Mouse (Mus musculus) heart, postnatal 14 days (tissue): Measurements from ENCODE around the gene Rhoa. TPM values are rescaled to one million over a fixed set of nuclear protein-coding genes. Genes with fewer than 3 reads are reported as not detected.
"Not testable (repeated sequence)": the region's sequence is repeated elsewhere in the genome, so short reads cannot be mapped to it uniquely, and the experiment has no call there.

Experiments used
- DNase-seq, 2 experiments: peaks; one replicate each; pipeline ENCODE4 v3.0.0; 2021 to 2022
- intact Hi-C: fragments of 180-260 bp; cut with DNase I; formaldehyde crosslinking; loops from one replicate; pipeline ENCODE4 v1.15.1; 2025
- total RNA-seq, 2 experiments: library from RNA; stranded (reverse); gene quantifications; 2 replicates each; pipeline ENCODE4 v1.2.3; 2021

Gene Rhoa
- total RNA-seq, 2 experiments from 2014 or later, result 250 to 262 TPM

- intact Hi-C loops, result loop anchor here (2.0 to 5.0 kb wide), 3 partner anchors 15 to 143 kb away; no protein-coding TSS in a partner anchor
- DNase-seq, result peak; percentile 87 to 91
Measured at GRCm38 (mm10) chr9:108280071-108280828, 25.7 kb upstream of the Rhoa start.

GRCm38 (mm10) chr9:108284410-108284809 lies 21.5 kb upstream of the Rhoa start:
- peak; percentile 74 to 86 for DNase-seq
- intact Hi-C loops, result loop anchor here (1.0 to 5.0 kb wide), 4 partner anchors 37 to 188 kb away; no protein-coding TSS in a partner anchor

- DNase-seq, intact Hi-C loops: not testable (repeated sequence)
Measured at GRCm38 (mm10) chr9:108287526-108288238, 18.2 kb upstream of the Rhoa start.

GRCm38 (mm10) chr9:108289347-108289746 lies 16.6 kb upstream of the Rhoa start:
- intact Hi-C loops, result no loop called here
- no peak for DNase-seq

- DNase-seq, result peak; percentile 83 to 86
- intact Hi-C loops, result loop anchor here (10.0 kb wide), 1 partner anchor 385 kb away; the partner anchor contains the start of gene Mst1r
Measured at GRCm38 (mm10) chr9:108290016-108290750, 15.7 kb upstream of the Rhoa start, which contains the start of gene Nicn1. TSS of gene Nicn1 (plus strand) at chr9:108290429.

- intact Hi-C loops, result loop anchor here (10.0 kb wide), 1 partner anchor 386 kb away; the partner anchor contains the start of gene Mst1r
- DNase-seq, result no peak
Measured at GRCm38 (mm10) chr9:108290773-108291172, 15.2 kb upstream of the Rhoa start.

GRCm38 (mm10) chr9:108296453-108297355 lies 9.2 kb upstream of the Rhoa start, which contains the start of gene Amt:
TSS of gene Amt (plus strand) at chr9:108296853.
- DNase-seq, result no peak
- intact Hi-C loops, result loop anchor here (10.0 kb wide), 1 partner anchor 392 kb away; the partner anchor contains the start of gene Mst1r

- intact Hi-C loops, result no loop called here
- no peak for DNase-seq
Measured at GRCm38 (mm10) chr9:108301853-108302252, 4.1 kb upstream of the Rhoa start.

- intact Hi-C loops, result no loop called here
- DNase-seq, result no peak
Measured at GRCm38 (mm10) chr9:108304716-108305115, 1.2 kb upstream of the Rhoa start.

- peak; percentile 12 to 16 for DNase-seq
- intact Hi-C loops, result no loop called here
Measured at GRCm38 (mm10) chr9:108305170-108305569, 759 bp upstream of the Rhoa start.

- peak; percentile 87 to 91 for DNase-seq
- intact Hi-C loops, result loop anchor here (2.0 kb wide), 1 partner anchor 32 kb away; the partner anchor contains the start of gene Gpx1
Measured at GRCm38 (mm10) chr9:108306571-108306980, 647 bp downstream of the Rhoa start.

GRCm38 (mm10) chr9:108307021-108307807 lies 1.3 kb downstream of the Rhoa start:
- intact Hi-C loops, result loop anchor here (2.0 kb wide), 1 partner anchor 32 kb away; the partner anchor contains the start of gene Gpx1
- DNase-seq, result no peak

- DNase-seq, result no peak
- intact Hi-C loops, result loop anchor here (2.0 kb wide), 1 partner anchor 39 kb away; the partner anchor contains the start of gene Usp4
Measured at GRCm38 (mm10) chr9:108308141-108308540, 2.2 kb downstream of the Rhoa start.

- DNase-seq, result peak in 1 of 2 experiments; percentile 18
- intact Hi-C loops, result no loop called here
Measured at GRCm38 (mm10) chr9:108317572-108317971, 11.6 kb downstream of the Rhoa start.

- DNase-seq, result no peak
- intact Hi-C loops, result no loop called here
Measured at GRCm38 (mm10) chr9:108318462-108318861, 12.5 kb downstream of the Rhoa start.

GRCm38 (mm10) chr9:108322054-108322453 lies 16.1 kb downstream of the Rhoa start:
- intact Hi-C loops, DNase-seq: not testable (repeated sequence)

- intact Hi-C loops, result loop anchor here (2.0 kb wide), 1 partner anchor 14 kb away; the partner anchor contains the start of gene Gpx1
Measured at GRCm38 (mm10) chr9:108324784-108325183, 18.9 kb downstream of the Rhoa start.

GRCm38 (mm10) chr9:108325811-108326210 lies 19.9 kb downstream of the Rhoa start:
- no peak for DNase-seq
- intact Hi-C loops, result loop anchor here (2.0 kb wide), 1 partner anchor 13 kb away; the partner anchor contains the start of gene Gpx1

More at GRCm38 (mm10) chr9:108324784-108325183, 18.9 kb downstream of the Rhoa start:
- no peak for DNase-seq
